Mouse (Mus musculus) heart, adult 2 months (tissue): ENCODE measurements around the gene 6430628N08Rik.

Source experiments
- CTCF ChIP-seq: fragments of 200-600 bp; IDR thresholded peaks from 2 replicates; pipeline ENCODE4 v1.8.1; 2022; ENCODE audit warnings: antibody characterized with exemption, mild to moderate bottlenecking, moderate library complexity
- EP300 ChIP-seq: fragments of 200-500 bp; IDR thresholded peaks from 2 replicates; pipeline ENCODE4 v1.6.1; 2011; ENCODE audit warnings: low read depth, low read length, control low read depth; ENCODE audit not compliant: insufficient read depth
- POLR2A ChIP-seq: fragments of 200-500 bp; IDR thresholded peaks from 2 replicates; pipeline ENCODE4 v1.6.1; 2011; ENCODE audit warnings: mild to moderate bottlenecking, low read depth, low read length, control low read depth; ENCODE audit not compliant: insufficient read depth

GRCm38 (mm10) chr4:115881183-115881582 is 9.3 kb upstream of the 6430628N08Rik start:
- TF ChIP-seq POLR2A (no peak), CTCF (no peak), EP300 (no peak)
